Mouse (Mus musculus): ENCODE measurements around the gene Cdc6. TPM values are rescaled to one million over a fixed set of nuclear protein-coding genes. Genes with fewer than 3 reads are reported as not detected.

The Cdc6 gene
- polyA plus RNA-seq, 1 experiment from 2014 or later, result 9.0 TPM

DNA sequence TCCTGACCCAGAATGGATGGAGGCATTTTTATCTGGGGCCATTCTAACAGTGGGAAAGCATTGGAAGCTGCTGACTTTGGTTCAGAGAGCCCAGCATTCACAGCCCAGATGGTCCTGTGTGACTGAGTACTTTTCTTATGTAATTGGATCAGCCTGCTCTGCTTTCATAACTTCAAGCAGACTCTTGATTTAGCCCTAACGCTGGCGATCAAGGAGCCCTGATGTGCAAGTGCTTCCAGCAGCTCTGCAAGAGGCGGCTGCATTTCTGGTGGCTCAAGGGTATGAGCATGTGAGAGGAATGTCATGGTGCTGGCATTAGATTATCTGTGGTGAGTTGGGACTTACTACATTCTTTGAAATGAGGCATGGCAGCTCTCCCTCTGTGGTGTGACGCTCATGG, 35.6 kb upstream of the Cdc6 start:
- no peak for TF ChIP-seq CTCF (IDR thresholded peaks at IDR 0.05)
- no peaks in the 10 kb centered on the region for H3K27me3 ChIP-seq
- ChIA-PET CTCF (interaction anchor here (1.5 kb wide), 1 partner anchor 21 kb away, joined by 3 read pairs; no protein-coding TSS in a partner anchor), POLR2A (interaction anchor here (0.8 kb wide), 1 partner anchor 10 kb away, joined by 3 read pairs; no protein-coding TSS in a partner anchor)
- DNase-seq (ENCODE audit: low read depth, low spot score) (no peak), ATAC-seq (no peak)
- in situ Hi-C loops (cut with MboI; ENCODE audit: low pct_unique_long_range_greater_than_20kb), result loop anchor here (25.0 kb wide), 1 partner anchor 790 kb away; the partner anchor contains the start of genes Gm11555, Gm11563 and Krtap4-6

DNA sequence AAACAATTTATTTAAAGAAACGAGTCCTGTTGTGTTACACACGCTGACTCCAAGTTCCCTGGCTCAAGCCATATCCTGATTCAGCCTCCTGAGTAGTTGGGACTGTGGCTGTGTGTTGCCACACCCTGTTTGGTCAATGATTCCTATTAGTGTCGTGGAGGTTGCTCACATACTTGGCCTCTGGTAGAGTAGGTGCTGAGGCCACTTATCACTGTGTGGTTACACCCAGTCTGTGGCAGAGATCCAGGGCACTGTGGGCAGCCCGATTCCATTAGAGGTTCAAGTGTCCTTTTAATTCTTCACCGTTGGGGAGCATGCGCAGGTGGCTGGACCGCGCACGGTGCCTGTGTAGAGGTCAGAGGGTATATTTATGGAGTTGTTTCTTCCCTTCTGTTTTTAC, 33.7 kb upstream of the Cdc6 start:
- DNase-seq (ENCODE audit: low read depth, low spot score), result no peak
- in situ Hi-C loops (cut with MboI; ENCODE audit: low pct_unique_long_range_greater_than_20kb), result loop anchor here (25.0 kb wide), 1 partner anchor 788 kb away; the partner anchor contains the start of genes Gm11555, Gm11563 and Krtap4-6

DNA sequence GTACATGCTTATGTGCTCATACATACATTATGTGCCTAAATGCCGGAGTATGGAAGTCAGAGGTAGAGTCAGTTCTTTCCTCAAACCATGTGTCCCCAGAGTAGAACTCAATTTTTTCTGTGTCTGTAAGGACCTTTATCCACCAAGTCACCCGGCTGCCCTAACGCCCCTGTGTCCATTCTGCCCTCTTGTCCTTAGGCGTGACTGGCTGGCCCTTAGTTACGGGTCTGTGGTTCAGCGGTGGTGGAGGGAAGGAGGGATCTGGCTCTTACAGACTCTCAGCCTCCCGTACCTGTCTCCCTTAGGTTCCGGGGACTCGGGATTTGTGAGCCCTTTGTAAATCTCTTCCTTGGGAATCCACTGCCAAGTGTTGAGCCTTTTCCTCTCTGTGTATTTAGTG, 30.6 kb upstream of the Cdc6 start:
- CTCF ChIA-PET, result no interaction called here
- in situ Hi-C loops (cut with MboI; ENCODE audit: low pct_unique_long_range_greater_than_20kb), result no loop called here
- POLR2A ChIA-PET, result no interaction called here
- no peak for TF ChIP-seq CTCF (IDR thresholded peaks at IDR 0.05)
- no peak for DNase-seq (ENCODE audit: low read depth, low spot score)
- ATAC-seq, result no peak
- H3K27me3 ChIP-seq, result no peaks in the 10 kb centered on the region

More for the DNA sequence above, 33.7 kb upstream of the Cdc6 start:
- H3K27me3 ChIP-seq, result no peaks in the 10 kb centered on the region
- CTCF ChIA-PET, result no interaction called here
- no peak for TF ChIP-seq CTCF (IDR thresholded peaks at IDR 0.05)
- ATAC-seq, result no peak
- POLR2A ChIA-PET, result no interaction called here

DNA sequence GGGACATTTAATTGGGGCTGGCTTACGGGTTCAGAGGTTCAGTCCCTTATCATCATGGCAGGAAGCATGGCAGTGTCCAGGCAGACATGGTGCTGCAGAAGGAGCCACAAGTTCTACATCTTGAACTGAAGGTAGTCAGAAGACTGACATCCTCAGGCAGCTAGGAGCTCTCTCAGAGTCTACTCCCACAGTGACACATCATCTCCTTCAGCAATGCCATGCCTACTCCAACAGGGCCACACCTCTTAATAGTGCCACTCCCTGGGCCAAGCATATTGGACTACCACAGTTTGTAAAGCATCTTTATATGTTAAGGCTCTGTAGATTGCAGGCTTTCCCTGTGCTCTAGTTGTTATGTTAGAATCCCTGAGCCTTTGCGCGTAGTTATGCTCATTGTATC, 19.9 kb upstream of the Cdc6 start:
- DNase-seq (ENCODE audit: low read depth, low spot score) (no peak), ATAC-seq (no peak)
- in situ Hi-C loops (cut with MboI; ENCODE audit: low pct_unique_long_range_greater_than_20kb), result no loop called here
- ChIA-PET POLR2A (no interaction called here), CTCF (interaction anchor here (1.2 kb wide), 1 partner anchor 17 kb away, joined by 3 read pairs; no protein-coding TSS in a partner anchor)
- no peaks in the 10 kb centered on the region for H3K27me3 ChIP-seq
- TF ChIP-seq CTCF (IDR thresholded peaks at IDR 0.05), result no peak

DNA sequence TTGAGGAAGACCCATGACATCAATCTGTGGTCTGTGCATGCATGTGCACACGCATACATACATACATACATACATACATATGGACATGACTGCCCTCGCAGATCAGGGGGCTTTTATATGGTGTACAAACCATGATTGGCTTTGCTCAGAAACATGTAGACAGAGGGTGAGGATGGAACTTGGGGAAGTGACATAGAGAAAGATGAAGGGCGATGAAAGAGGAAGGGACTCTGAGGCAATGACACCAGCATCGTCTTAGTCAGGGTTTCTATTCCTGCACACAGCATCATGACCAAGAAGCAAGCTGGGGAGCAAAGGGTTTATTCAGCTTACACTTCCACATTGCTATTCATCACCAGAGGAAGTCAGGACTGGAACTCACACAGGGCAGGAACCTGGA, 18.5 kb upstream of the Cdc6 start:
- DNase-seq (ENCODE audit: low read depth, low spot score) (no peak), ATAC-seq (no peak)
- ChIA-PET POLR2A (no interaction called here), CTCF (no interaction called here)
- H3K27me3 ChIP-seq, result no peaks in the 10 kb centered on the region
- TF ChIP-seq CTCF (IDR thresholded peaks at IDR 0.05), result no peak
- in situ Hi-C loops (cut with MboI; ENCODE audit: low pct_unique_long_range_greater_than_20kb), result no loop called here

DNA sequence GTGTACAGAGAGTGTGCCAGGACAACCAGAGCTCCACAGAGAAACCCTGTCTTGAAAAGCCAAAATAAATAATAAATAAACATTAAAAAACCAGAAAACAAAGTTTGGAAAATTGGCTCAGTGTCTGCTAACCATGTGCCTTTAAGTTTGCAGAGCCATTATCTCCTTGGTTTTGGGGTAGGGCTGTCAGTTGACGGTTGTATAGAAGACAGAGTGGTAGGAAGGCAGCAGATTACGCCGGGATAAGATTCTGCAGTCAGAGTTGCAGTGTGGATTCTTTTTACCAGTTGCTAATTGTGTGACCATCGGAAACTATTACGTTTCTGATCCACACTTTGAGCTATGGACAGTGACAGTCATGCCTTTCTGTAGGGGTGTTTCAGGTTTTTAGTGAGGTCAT, 17.6 kb upstream of the Cdc6 start:
- in situ Hi-C loops (cut with MboI; ENCODE audit: low pct_unique_long_range_greater_than_20kb), result no loop called here
- no peaks in the 10 kb centered on the region for H3K27me3 ChIP-seq
- CTCF ChIA-PET, result no interaction called here
- no peak for ATAC-seq
- POLR2A ChIA-PET, result no interaction called here
- DNase-seq (ENCODE audit: low read depth, low spot score), result no peak
- TF ChIP-seq CTCF (IDR thresholded peaks at IDR 0.05), result no peak

DNA sequence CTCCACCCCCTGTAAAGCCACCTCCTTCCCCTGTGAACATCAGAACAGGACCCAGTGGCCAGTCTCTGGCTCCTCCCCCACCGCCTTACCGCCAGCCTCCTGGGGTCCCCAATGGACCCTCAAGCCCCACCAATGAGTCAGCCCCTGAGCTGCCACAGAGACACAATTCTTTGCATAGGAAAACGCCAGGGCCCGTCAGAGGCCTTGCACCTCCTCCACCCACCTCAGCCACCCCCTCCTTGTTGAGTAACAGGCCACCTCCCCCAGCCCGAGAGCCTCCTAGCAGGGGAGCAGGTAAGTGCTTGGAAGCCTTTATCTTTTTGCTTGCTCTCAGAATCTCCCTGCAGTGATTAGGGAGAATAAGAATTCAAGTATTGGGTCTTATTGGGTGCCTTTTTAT, 15.2 kb upstream of the Cdc6 start:
- no peak for ATAC-seq
- H3K27me3 ChIP-seq, result no peaks in the 10 kb centered on the region
- no peak for TF ChIP-seq CTCF (IDR thresholded peaks at IDR 0.05)
- ChIA-PET POLR2A (no interaction called here), CTCF (interaction anchor here (1.0 kb wide), 1 partner anchor 21 kb away, joined by 3 read pairs; no protein-coding TSS in a partner anchor)
- in situ Hi-C loops (cut with MboI; ENCODE audit: low pct_unique_long_range_greater_than_20kb), result no loop called here
- no peak for DNase-seq (ENCODE audit: low read depth, low spot score)

DNA sequence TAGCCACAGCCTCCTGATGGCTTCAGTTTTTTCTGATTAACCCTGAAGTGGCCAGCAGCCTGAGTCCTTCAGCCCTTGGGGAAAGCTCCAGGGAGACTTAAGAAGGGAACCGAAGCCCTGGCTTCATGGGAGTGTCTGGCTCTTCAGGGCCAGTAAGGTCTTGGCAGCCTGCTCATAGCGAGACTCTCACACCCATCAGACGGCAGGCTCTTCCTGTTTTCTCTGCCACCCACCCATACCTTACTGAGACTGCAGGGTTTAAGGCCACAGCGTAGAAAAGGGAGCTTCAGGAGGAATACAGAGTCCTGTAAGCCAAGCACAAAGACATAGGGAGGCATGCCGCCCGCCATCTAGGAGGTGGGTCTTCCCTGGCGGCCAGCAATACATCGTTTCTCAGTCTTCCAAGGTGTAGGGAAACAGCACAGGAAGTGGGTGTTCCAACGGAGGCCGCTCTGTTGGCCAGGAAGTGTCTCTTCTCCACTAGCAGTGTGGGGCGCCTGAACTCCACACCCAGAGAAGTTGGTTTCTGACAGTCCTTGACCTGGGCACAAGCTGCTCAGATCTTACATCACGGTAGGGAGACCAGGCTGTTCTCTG, 7.0 kb upstream of the Cdc6 start:
- no peak for TF ChIP-seq CTCF (IDR thresholded peaks at IDR 0.05)
- POLR2A ChIA-PET, result no interaction called here
- ATAC-seq, result no peak
- DNase-seq (ENCODE audit: low read depth, low spot score), result no peak
- CTCF ChIA-PET, result no interaction called here
- in situ Hi-C loops (cut with MboI; ENCODE audit: low pct_unique_long_range_greater_than_20kb), result loop anchor here (5.0 kb wide), 1 partner anchor 33 kb away; no protein-coding TSS in a partner anchor
- H3K27me3 ChIP-seq, result no peaks in the 10 kb centered on the region

DNA sequence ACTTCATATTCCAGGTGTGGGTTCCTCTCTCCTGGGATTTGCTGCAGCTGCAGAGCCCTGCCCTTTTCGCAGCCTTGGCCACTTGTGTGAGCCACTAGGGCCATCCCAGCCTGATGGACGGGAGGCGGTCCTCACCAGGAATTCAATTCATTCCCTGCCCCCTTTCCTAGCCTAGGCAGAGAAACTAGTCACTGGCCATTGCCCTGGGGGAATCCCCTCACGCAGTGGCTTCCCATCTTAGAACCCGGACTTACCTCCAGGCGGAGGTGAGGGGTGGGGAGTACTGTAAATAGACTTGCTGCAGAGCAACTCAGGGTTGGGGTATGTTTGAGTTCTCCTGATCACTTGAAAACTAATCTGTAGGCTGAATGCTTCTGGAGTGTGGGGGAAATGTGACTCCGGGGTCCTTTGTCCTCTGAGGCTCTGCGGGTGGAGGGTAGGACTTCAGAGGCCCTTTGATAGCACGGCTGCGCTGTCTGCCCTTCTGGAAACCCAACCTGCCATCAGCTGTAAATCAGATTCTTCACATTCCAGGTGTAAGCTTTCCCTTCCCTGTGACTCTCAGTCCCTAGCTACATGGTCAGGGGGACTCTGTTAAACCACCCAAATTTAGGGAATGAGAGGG, 4.9 kb upstream of the Cdc6 start:
- TF ChIP-seq CTCF (IDR thresholded peaks at IDR 0.05), result no peak
- ChIA-PET CTCF (no interaction called here), POLR2A (no interaction called here)
- ATAC-seq (no peak), DNase-seq (ENCODE audit: low read depth, low spot score) (no peak)
- in situ Hi-C loops (cut with MboI; ENCODE audit: low pct_unique_long_range_greater_than_20kb), result loop anchor here (5.0 kb wide), 1 partner anchor 35 kb away; no protein-coding TSS in a partner anchor
- no peaks in the 10 kb centered on the region for H3K27me3 ChIP-seq

DNA sequence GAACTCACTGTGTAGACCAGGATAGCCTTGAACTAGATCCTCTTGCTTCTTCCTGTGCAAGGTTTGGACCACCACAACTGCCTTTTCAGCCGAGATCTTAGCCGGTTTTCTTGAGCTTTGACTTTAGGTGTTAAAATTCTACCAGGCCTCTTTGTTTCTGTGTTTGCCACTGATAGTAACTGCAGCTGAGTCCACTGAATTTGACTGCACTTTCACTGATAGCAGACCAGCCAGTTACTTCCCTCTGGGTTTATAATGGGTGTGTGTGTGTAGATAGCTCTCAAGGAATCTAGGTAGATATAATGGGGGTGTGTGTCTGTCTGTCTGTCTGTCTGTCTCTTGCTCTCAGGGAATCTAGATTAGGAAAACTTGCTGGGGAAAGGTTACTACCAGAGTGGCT, 3.0 kb upstream of the Cdc6 start:
- no peak for TF ChIP-seq CTCF (IDR thresholded peaks at IDR 0.05)
- POLR2A ChIA-PET, result no interaction called here
- in situ Hi-C loops (cut with MboI; ENCODE audit: low pct_unique_long_range_greater_than_20kb), result loop anchor here (5.0 kb wide), 1 partner anchor 37 kb away; no protein-coding TSS in a partner anchor
- DNase-seq (ENCODE audit: low read depth, low spot score) (no peak), ATAC-seq (no peak)
- no peaks in the 10 kb centered on the region for H3K27me3 ChIP-seq
- CTCF ChIA-PET, result no interaction called here

DNA sequence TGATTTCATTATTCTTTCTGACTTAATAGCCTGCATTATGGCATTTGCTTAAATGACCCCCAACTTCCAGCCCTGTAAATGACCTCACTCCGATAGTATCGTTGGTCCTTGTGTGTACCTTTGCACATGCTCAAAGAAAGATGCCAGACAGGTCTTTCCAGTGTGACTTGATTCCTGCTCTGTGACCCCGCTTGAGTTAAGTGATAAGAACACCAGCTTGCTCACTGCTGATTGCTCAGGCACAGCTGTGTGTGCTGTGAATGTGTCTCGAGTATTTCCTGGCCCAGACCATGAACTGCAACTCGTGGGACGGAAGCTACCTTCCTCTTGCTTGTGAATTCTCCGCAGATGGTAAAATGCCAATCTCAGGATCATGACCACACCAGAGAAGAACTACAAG, 2.6 kb upstream of the Cdc6 start:
- H3K27me3 ChIP-seq, result no peaks in the 10 kb centered on the region
- CTCF ChIA-PET, result no interaction called here
- no peak for DNase-seq (ENCODE audit: low read depth, low spot score)
- ATAC-seq, result no peak
- in situ Hi-C loops (cut with MboI; ENCODE audit: low pct_unique_long_range_greater_than_20kb), result no loop called here
- no peak for TF ChIP-seq CTCF (IDR thresholded peaks at IDR 0.05)
- POLR2A ChIA-PET, result no interaction called here

Data from Patski (cell line).